Mouse (Mus musculus) small intestine, adult 2 months (tissue): ENCODE data around the gene Osbpl7.

Source experiments
- CTCF ChIP-seq: fragments of 200-500 bp; IDR thresholded peaks from 2 replicates; pipeline ENCODE4 v1.5.1; 2012; ENCODE audit warnings: low read depth, mild to moderate bottlenecking, control low read depth, inconsistent platforms, low read length, moderate library complexity, mixed read lengths; ENCODE audit not compliant: insufficient replicate concordance, insufficient read length; ENCODE audit errors: extremely low read depth
- POLR2A ChIP-seq: fragments of 200-500 bp; IDR thresholded peaks from 2 replicates; pipeline ENCODE4 v1.6.1; 2012; ENCODE audit warnings: low read depth, mild to moderate bottlenecking, control low read depth, inconsistent platforms, low read length, moderate library complexity

DNA sequence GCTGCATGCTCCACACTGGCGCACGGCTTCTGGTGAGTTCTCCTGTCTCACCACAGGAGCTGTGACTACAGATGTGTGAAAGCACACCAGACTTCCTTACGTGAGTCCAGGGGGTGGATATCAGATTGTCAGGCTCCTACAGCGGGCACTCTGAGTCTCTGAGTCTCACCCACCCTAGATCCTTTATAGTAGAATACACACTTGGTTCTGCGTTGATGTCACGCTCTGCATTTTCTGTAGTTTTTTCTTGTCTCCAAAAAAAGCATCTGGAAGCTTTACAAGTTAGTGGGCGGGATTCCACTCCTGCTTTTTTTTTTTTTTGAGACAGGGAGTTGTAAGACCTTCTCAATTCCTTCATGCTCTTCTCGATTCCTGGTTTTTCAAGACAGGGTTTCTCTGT, 5.5 kb upstream of the Osbpl7 start:
- TF ChIP-seq CTCF = no peak
- TF ChIP-seq POLR2A = no peak
